Mouse (Mus musculus) left cerebral cortex, adult 8-10 months (tissue): ENCODE results near the gene Plekha8. TPM values are rescaled to one million over a fixed set of nuclear protein-coding genes. Genes with fewer than 3 reads are reported as not detected.

Experiments
- DNase-seq, 2 experiments: peaks; one replicate each; pipeline ENCODE4 v3.0.0; 2022; ENCODE audit warnings: low spot score in 2 of 2
- total RNA-seq, 4 experiments: library from RNA; stranded (reverse); gene quantifications; 2 replicates each; pipeline ENCODE4 v1.2.4; 2022

The Plekha8 gene
- total RNA-seq, 4 experiments from 2014 or later, result 10.4 to 12.9 (median 11.2) TPM

GRCm38 (mm10) chr6:54639877-54640276 is 45.0 kb downstream of the Plekha8 start:
- DNase-seq, result no peak

- peak in 1 of 2 experiments; percentile 43 for DNase-seq
Measured at GRCm38 (mm10) chr6:54641953-54642352, 47.0 kb downstream of the Plekha8 start.

- DNase-seq, result no peak
Measured at GRCm38 (mm10) chr6:54643181-54643580, 48.3 kb downstream of the Plekha8 start.

GRCm38 (mm10) chr6:54655471-54656095 is 60.7 kb downstream of the Plekha8 start:
- no peak for DNase-seq

- DNase-seq, result no peak
Measured at GRCm38 (mm10) chr6:54657861-54658260, 63.0 kb downstream of the Plekha8 start.

- no peak for DNase-seq
Measured at GRCm38 (mm10) chr6:54669868-54670267, 75.0 kb downstream of the Plekha8 start.

- no peak for DNase-seq
Measured at GRCm38 (mm10) chr6:54672901-54673300, 78.0 kb downstream of the Plekha8 start.

GRCm38 (mm10) chr6:54679686-54680085 is 84.8 kb downstream of the Plekha8 start:
- no peak for DNase-seq

GRCm38 (mm10) chr6:54680891-54681745 is 86.2 kb downstream of the Plekha8 start, which contains the start of gene Mturn:
Gene Mturn (plus strand): TSS chr6:54681624.
- peak; percentile 94 to 96 for DNase-seq

- peak; percentile 25 to 36 for DNase-seq
Measured at GRCm38 (mm10) chr6:54681746-54682428, 87.0 kb downstream of the Plekha8 start.

- DNase-seq, result no peak
Measured at GRCm38 (mm10) chr6:54684085-54684484, 89.2 kb downstream of the Plekha8 start.

- no peak for DNase-seq
Measured at GRCm38 (mm10) chr6:54685103-54685502, 90.2 kb downstream of the Plekha8 start.

- DNase-seq, result no peak
Measured at GRCm38 (mm10) chr6:54685716-54686395, 90.9 kb downstream of the Plekha8 start.

- DNase-seq, result no peak
Measured at GRCm38 (mm10) chr6:54686946-54687737, 92.2 kb downstream of the Plekha8 start.

GRCm38 (mm10) chr6:54688467-54689323 is 93.8 kb downstream of the Plekha8 start:
- DNase-seq, result no peak

GRCm38 (mm10) chr6:54689686-54690085 is 94.8 kb downstream of the Plekha8 start:
- DNase-seq, result no peak

GRCm38 (mm10) chr6:54690838-54691237 is 95.9 kb downstream of the Plekha8 start:
- DNase-seq, result no peak

GRCm38 (mm10) chr6:54691368-54692116 is 96.6 kb downstream of the Plekha8 start:
- DNase-seq, result no peak

GRCm38 (mm10) chr6:54692201-54692600 is 97.3 kb downstream of the Plekha8 start:
- no peak for DNase-seq
